Mouse (Mus musculus): Measurements from ENCODE around the gene Fbxo30. TPM values are rescaled to one million over a fixed set of nuclear protein-coding genes. Genes with fewer than 3 reads are reported as not detected.
A peak's percentile ranks its signal among the peaks of the same experiment; 100 is the strongest.
"Not testable (repeated sequence)": the region's sequence is repeated elsewhere in the genome, so short reads cannot be mapped to it uniquely, and the experiment has no call there.

Gene Fbxo30
- total RNA-seq (2014; rRNA removed; ENCODE audit: low replicate concordance) (11.4 and 11.9 TPM in 2 replicates), polyA plus RNA-seq (2015; fragmentation: Nextera tagmentation; extraction: Ambion mirVana) (17.4 and 21.8 TPM in 2 replicates)

DNA sequence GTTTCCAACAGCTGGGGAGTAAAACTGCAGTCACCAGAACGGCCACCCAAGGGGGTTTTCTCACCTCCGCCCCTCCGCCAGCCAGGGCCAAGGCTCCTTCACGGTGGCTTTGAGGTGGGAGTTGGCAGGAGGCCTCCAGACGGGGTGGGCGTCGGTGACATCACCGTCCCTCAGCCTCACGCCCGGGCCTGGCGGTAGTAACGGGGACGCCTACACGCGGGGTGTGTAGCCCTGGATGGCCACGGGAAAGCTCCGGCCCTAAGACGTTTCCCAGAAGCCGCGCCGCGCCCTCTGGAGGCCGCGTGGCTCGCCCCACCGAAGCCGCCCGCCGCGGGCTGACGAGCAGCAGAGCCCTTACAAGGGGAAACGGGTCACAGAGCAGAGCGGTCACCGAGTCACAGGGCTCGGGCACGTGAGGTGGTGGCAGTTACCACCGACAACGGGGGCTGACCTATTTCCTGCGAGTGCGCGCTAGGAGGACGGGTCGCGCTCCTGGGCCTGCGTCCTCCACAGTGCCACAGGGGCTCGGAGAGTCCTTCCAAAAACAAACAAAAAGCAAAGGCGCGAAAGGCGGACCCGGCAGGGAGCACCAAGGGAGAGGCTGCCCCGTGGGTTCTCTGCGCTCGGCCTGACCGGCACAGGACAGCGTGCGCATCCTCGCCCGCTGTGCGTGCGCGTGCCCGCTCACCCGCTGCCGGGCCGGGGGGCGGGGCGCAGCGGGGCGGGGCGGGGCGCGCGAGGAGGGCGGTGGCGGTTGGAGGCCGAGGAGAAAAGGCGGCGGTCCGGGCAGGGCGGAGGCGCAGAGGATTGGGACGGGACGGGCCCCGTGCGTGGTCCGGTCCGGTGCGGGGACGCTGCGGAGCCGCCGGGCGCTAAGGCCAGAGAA lies at the start of gene Fbxo30:
Fbxo30 (plus strand) TSS at position 753 of the 886 bp plus-strand sequence.
- Histone ChIP-seq H3K9ac (replicated peaks; ENCODE audit: low read depth, low read length) (peak within 1 kb of the TSS; percentile 98), H3K4me1 (ENCODE audit: control insufficient read depth, insufficient read depth) (peaks cover 6% of the 10 kb centered on the region; the same call in 1 of the 2 replicates), H3K27ac (ENCODE audit: low read depth) (peak within 1 kb of the TSS; percentile 98), H3K4me3 (ENCODE audit: low read depth, low read length) (peak within 1 kb of the TSS; percentile 96), H3K36me3 (replicated peaks; ENCODE audit: control insufficient read depth, insufficient read depth, low read length) (no peaks in the 10 kb centered on the region), H3K9me3 (replicated peaks; ENCODE audit: control insufficient read depth, low read length) (no peaks in the 10 kb centered on the region), H3K4me2 (ENCODE audit: low read depth, low read length) (peak within 1 kb of the TSS; percentile 92), H3K27me3 (ENCODE audit: control insufficient read depth, insufficient read depth, low read length) (no peaks in the 10 kb centered on the region)
- DNase-seq (ENCODE audit: low spot score) (peak; percentile 93), ATAC-seq (ENCODE audit: insufficient read depth, low read depth) (peak; percentile 92)
- under 1% methylated on average over 74 of the region's 93 CpGs for WGBS
- TF ChIP-seq EP300 (IDR thresholded peaks at IDR 0.05; ENCODE audit: low read depth) (peak; percentile 88), CTCF (IDR thresholded peaks at IDR 0.05; ENCODE audit: low read depth) (peak; percentile 61)

DNA sequence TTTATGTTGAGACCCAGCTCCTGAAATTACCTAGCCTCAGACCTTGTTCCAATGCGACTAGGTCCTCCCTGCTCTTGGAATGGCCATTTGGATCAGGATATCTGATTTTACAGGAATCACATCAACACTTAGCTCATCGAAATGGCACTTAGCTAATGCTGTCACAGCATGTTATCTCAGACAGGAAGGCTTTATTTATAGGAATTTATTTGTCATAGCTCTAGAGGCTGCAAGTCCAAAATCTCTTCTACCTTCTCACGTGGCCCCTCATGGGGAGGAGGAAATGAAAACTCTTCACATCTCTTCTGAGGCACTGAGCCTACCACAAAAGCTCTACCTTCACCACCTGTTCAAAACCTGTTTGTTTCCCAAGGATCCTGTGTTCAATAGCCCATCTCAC lies 47.9 kb upstream of the Fbxo30 start:
- 12% methylated on average over 3 of the region's 3 CpGs for WGBS
- no peaks in the 10 kb centered on the region for H3K36me3 ChIP-seq (replicated peaks; ENCODE audit: control insufficient read depth, insufficient read depth, low read length)
- H3K27ac ChIP-seq (ENCODE audit: low read depth): peak overlapping the region; percentile 40
- H3K4me3 ChIP-seq (ENCODE audit: low read depth, low read length): no peak overlapping the region
- no peak for TF ChIP-seq CTCF (IDR thresholded peaks at IDR 0.05; ENCODE audit: low read depth)
- TF ChIP-seq EP300 (IDR thresholded peaks at IDR 0.05; ENCODE audit: low read depth): no peak
- ATAC-seq (ENCODE audit: insufficient read depth, low read depth) (no peak), DNase-seq (ENCODE audit: low spot score) (peak; percentile 59)
- H3K4me1 ChIP-seq (ENCODE audit: control insufficient read depth, insufficient read depth): peaks cover 14% of the 10 kb centered on the region; the same call in 1 of the 2 replicates
- no peaks in the 10 kb centered on the region for H3K27me3 ChIP-seq (ENCODE audit: control insufficient read depth, insufficient read depth, low read length)
- H3K4me2 ChIP-seq (ENCODE audit: low read depth, low read length): no peak overlapping the region
- no peak overlapping the region for H3K9ac ChIP-seq (replicated peaks; ENCODE audit: low read depth, low read length)
- no peaks in the 10 kb centered on the region for H3K9me3 ChIP-seq (replicated peaks; ENCODE audit: control insufficient read depth, low read length)

DNA sequence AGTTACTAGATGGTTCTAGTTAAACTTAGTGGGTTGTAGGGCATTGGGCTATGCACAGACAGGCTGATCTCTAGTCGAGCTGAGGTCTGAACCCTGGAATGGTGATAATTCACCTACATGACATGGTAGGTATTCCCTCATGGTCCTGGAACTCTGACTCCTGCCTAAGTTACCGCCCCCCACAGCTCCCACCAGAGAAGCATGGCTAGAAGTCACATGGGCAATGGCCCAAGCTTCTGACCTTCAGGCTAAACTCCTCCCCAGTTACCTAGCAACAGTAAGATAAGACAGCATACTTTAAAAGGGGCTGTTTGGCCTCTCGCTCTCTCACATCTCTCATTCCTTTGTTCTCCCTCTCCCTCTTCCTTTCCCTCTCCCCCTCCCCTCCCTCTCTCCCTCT lies 38.1 kb upstream of the Fbxo30 start:
- DNase-seq (ENCODE audit: low spot score); H3K27ac ChIP-seq (ENCODE audit: low read depth): not testable (repeated sequence)

DNA sequence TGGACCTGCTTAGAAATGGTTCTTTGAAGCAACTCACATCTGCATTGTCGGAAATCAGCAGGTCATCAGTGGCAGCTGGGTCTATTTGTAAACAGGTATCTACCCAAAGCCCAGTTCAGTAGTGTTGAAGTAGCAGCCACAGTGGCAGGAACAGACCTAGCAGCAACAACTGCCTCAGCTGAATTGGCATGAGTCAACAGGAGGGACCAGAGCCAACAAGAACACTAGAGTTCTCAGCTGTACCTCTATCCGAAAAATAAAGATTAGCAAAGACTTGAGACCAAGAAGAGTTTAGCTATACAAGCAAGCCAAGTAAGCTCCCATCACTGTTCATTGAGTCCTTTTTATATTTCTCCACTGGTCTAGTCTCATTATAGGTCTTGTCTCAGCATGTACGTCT lies 32.9 kb upstream of the Fbxo30 start:
- H3K4me2 ChIP-seq (ENCODE audit: low read depth, low read length): no peak overlapping the region
- no peak overlapping the region for H3K4me3 ChIP-seq (ENCODE audit: low read depth, low read length)
- no peak for TF ChIP-seq EP300 (IDR thresholded peaks at IDR 0.05; ENCODE audit: low read depth)
- no peak for TF ChIP-seq CTCF (IDR thresholded peaks at IDR 0.05; ENCODE audit: low read depth)
- no peak overlapping the region for H3K9ac ChIP-seq (replicated peaks; ENCODE audit: low read depth, low read length)
- DNase-seq (ENCODE audit: low spot score): no peak
- H3K4me1 ChIP-seq (ENCODE audit: control insufficient read depth, insufficient read depth): 0 out of 2 replicates have a peak, but pooled peaks cover 4% of the 10 kb centered on the region
- H3K36me3 ChIP-seq (replicated peaks; ENCODE audit: control insufficient read depth, insufficient read depth, low read length): no peaks in the 10 kb centered on the region
- 75% methylated on average over 3 of the region's 3 CpGs for WGBS
- no peaks in the 10 kb centered on the region for H3K27me3 ChIP-seq (ENCODE audit: control insufficient read depth, insufficient read depth, low read length)
- no peaks in the 10 kb centered on the region for H3K9me3 ChIP-seq (replicated peaks; ENCODE audit: control insufficient read depth, low read length)
- ATAC-seq (ENCODE audit: insufficient read depth, low read depth): no peak
- H3K27ac ChIP-seq (ENCODE audit: low read depth): no peak overlapping the region

More for the DNA sequence above, 38.1 kb upstream of the Fbxo30 start:
- not testable (repeated sequence) for H3K4me2 ChIP-seq (ENCODE audit: low read depth, low read length); H3K9me3 ChIP-seq (replicated peaks; ENCODE audit: control insufficient read depth, low read length); H3K4me3 ChIP-seq (ENCODE audit: low read depth, low read length); ATAC-seq (ENCODE audit: insufficient read depth, low read depth); H3K9ac ChIP-seq (replicated peaks; ENCODE audit: low read depth, low read length); H3K36me3 ChIP-seq (replicated peaks; ENCODE audit: control insufficient read depth, insufficient read depth, low read length); H3K27me3 ChIP-seq (ENCODE audit: control insufficient read depth, insufficient read depth, low read length); H3K4me1 ChIP-seq (ENCODE audit: control insufficient read depth, insufficient read depth)
- 24% methylated on average over 3 of the region's 3 CpGs for WGBS

DNA sequence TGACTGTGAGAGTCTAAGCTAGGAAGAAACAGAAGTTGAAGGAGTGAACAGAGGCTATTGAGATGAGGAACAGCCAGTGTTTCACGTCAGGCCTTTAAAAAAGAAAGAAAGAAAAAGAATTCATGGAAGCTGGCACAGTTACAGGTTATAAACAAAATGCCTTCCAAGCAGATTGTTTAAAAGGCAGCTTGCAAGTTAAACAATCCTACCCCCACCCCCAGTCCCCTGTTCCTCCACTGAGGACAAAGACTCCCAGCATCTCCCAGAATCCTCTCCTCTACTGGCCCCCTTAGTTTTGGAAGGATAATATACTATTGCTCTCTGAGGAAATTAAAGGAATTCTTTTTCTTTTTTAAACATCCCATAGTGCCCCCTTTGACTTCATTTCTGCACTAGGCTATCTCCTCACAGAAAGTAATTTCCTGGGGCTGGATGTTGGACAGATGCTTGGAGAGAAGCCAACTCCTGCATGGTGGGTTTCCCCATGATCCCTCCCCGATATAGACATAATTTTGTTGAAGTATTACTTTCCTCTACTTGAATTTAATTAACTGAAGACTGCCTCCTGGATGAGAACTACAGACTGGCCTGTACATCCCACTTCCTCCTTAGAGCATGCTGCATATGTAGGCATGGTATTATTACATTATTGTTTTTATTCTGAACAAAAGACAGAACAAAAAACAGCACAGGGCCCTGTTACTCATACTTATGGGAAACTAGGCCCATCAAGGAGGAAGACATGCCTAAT lies 30.7 kb upstream of the Fbxo30 start:
- no peak for TF ChIP-seq CTCF (IDR thresholded peaks at IDR 0.05; ENCODE audit: low read depth)
- no peak for TF ChIP-seq EP300 (IDR thresholded peaks at IDR 0.05; ENCODE audit: low read depth)
- Histone ChIP-seq H3K4me1 (ENCODE audit: control insufficient read depth, insufficient read depth) (no peaks in the 10 kb centered on the region), H3K4me2 (ENCODE audit: low read depth, low read length) (no peak overlapping the region), H3K9ac (replicated peaks; ENCODE audit: low read depth, low read length) (no peak overlapping the region), H3K27ac (ENCODE audit: low read depth) (no peak overlapping the region), H3K4me3 (ENCODE audit: low read depth, low read length) (no peak overlapping the region), H3K27me3 (ENCODE audit: control insufficient read depth, insufficient read depth, low read length) (no peaks in the 10 kb centered on the region), H3K36me3 (replicated peaks; ENCODE audit: control insufficient read depth, insufficient read depth, low read length) (no peaks in the 10 kb centered on the region), H3K9me3 (replicated peaks; ENCODE audit: control insufficient read depth, low read length) (no peaks in the 10 kb centered on the region)
- DNase-seq (ENCODE audit: low spot score) (no peak), ATAC-seq (ENCODE audit: insufficient read depth, low read depth) (no peak)
- 38% methylated on average over 2 of the region's 2 CpGs for WGBS

DNA sequence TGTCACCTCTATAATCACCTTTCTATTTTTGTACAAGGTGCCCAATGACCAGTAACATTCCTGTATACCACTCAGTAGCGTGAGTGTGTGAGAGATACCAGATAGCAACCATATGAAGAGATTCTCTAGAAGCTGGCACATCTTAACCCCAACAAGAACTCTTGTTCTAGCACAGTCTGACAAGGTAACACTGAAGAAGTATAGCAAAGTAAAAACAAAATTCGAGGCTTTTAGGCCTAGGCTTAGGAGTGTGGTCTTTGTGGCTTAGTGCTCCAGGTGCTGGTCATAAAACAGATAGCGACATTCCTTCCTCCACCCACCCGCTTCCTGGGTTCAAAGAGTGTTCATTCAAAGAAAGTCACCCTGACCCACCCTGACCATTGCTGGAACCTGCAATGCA lies 27.5 kb upstream of the Fbxo30 start:
- ATAC-seq (ENCODE audit: insufficient read depth, low read depth); H3K4me1 ChIP-seq (ENCODE audit: control insufficient read depth, insufficient read depth); DNase-seq (ENCODE audit: low spot score); H3K4me3 ChIP-seq (ENCODE audit: low read depth, low read length); H3K36me3 ChIP-seq (replicated peaks; ENCODE audit: control insufficient read depth, insufficient read depth, low read length); H3K27ac ChIP-seq (ENCODE audit: low read depth); H3K27me3 ChIP-seq (ENCODE audit: control insufficient read depth, insufficient read depth, low read length); H3K9ac ChIP-seq (replicated peaks; ENCODE audit: low read depth, low read length); H3K4me2 ChIP-seq (ENCODE audit: low read depth, low read length); H3K9me3 ChIP-seq (replicated peaks; ENCODE audit: control insufficient read depth, low read length): not testable (repeated sequence)
- 71% methylated on average over 4 of the region's 4 CpGs for WGBS

Measured in heart, postnatal 0 days (tissue).